Mouse (Mus musculus) testis, adult 2 months (tissue): ENCODE measurements around the gene Cnih3. TPM values are rescaled to one million over a fixed set of nuclear protein-coding genes. Genes with fewer than 3 reads are reported as not detected.

Experiments
- H3K27ac ChIP-seq: fragments of 200-500 bp; 2 replicates; pipeline ENCODE4 v1.5.1; 2012; ENCODE audit warnings: low read depth, low read length; ENCODE audit not compliant: control insufficient read depth, insufficient read depth
- H3K27me3 ChIP-seq: fragments of 200-500 bp; 2 replicates; pipeline ENCODE4 v1.6.1; 2012; ENCODE audit warnings: mild to moderate bottlenecking, low read length, moderate library complexity; ENCODE audit not compliant: control insufficient read depth, insufficient read depth
- H3K36me3 ChIP-seq: fragments of 200-500 bp; 2 replicates; pipeline ENCODE4 v1.6.1; 2012; ENCODE audit warnings: mild to moderate bottlenecking, low read length; ENCODE audit not compliant: control insufficient read depth, insufficient read depth
- H3K4me1 ChIP-seq: fragments of 200-500 bp; 2 replicates; pipeline ENCODE4 v1.6.1; 2012; ENCODE audit warnings: low read length; ENCODE audit not compliant: control insufficient read depth, insufficient read depth
- H3K4me3 ChIP-seq: fragments of 200-500 bp; 2 replicates; pipeline ENCODE4 v1.5.1; 2012; ENCODE audit warnings: low read depth, mild to moderate bottlenecking, low read length, moderate library complexity, mixed read lengths; ENCODE audit not compliant: control insufficient read depth
- CTCF ChIP-seq: fragments of 200-500 bp; IDR thresholded peaks from 2 replicates; pipeline ENCODE4 v1.5.1; 2012; ENCODE audit warnings: low read depth, mild to moderate bottlenecking, inconsistent platforms, low read length, moderate library complexity; ENCODE audit not compliant: control insufficient read depth, insufficient read depth, insufficient replicate concordance
- POLR2A ChIP-seq: fragments of 200-500 bp; IDR thresholded peaks from 2 replicates; pipeline ENCODE4 v1.6.1; 2012; ENCODE audit warnings: low read depth, mild to moderate bottlenecking, inconsistent platforms, low read length, moderate library complexity; ENCODE audit not compliant: control insufficient read depth
- polyA plus RNA-seq: library from polyadenylated mRNA; depleted of rRNA; stranded (reverse); fragments of >200 nt; gene quantifications from 2 replicates; pipeline ENCODE4 v1.2.3, GENCODE M21; 2012; rRNA removed

Gene Cnih3
- polyA plus RNA-seq = 0.13 and 0.27 TPM in 2 replicates

GRCm38 (mm10) chr1:181352367-181353199 is at the start of gene Cnih3:
Cnih3 (plus strand) TSS chr1:181352628.
- Histone ChIP-seq H3K27ac (no peak within 1 kb of the TSS), H3K27me3 (peaks cover 3% of the 10 kb centered on the region; the same call in 1 of the 2 replicates), H3K4me3 (peak within 1 kb of the TSS; percentile 49), H3K4me1 (peaks cover 16% of the 10 kb centered on the region), H3K36me3 (no peaks in the 10 kb centered on the region)
- TF ChIP-seq POLR2A (no peak), CTCF (no peak)

DNA sequence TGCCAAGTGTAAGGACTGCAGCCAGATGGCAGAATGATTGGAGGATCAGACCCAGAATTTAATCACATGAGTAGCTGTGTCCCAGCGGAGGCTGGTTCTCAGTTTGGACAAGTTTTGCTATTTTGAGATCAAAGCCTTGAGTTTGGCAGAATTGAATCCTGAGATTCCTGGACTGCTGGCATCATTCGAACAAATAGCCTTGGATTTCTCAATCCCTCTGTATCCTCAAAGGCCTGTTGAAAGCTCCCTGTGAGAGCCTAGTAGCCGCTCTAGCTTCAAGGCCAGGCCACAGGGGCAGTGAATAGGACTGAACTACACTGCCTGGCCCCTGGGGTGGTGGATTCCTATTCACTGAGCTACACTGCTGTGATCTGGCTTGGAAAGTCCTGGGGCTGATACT is 44.4 kb upstream of the Cnih3 start:
- Histone ChIP-seq H3K4me1 (no peaks in the 10 kb centered on the region), H3K27me3 (no peaks in the 10 kb centered on the region), H3K36me3 (no peaks in the 10 kb centered on the region), H3K4me3 (no peak overlapping the region), H3K27ac (no peak overlapping the region)
- no peak for TF ChIP-seq CTCF
- TF ChIP-seq POLR2A = no peak

DNA sequence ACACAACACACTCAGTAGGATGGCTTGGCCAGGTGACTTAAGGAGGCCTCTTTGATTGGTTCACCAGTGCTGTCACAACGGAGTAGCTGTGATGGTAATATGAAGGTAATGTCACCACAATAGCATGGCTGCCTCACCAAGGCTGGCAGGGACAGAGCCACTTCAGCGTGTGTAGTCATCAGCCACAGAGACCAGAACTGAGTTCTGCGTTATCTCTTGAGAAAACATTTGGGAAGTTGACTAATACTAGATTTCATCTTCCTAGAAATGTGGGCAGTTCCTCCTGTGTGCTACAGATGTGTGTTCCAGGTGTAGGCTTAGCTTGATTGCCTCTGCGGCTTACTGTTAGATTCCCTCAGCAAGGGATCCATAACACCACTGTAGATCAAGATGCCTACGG is 41.7 kb upstream of the Cnih3 start:
- no peaks in the 10 kb centered on the region for H3K36me3 ChIP-seq
- TF ChIP-seq POLR2A = no peak
- no peak for TF ChIP-seq CTCF

GRCm38 (mm10) chr1:181312115-181313045 is 40.0 kb upstream of the Cnih3 start:
- Histone ChIP-seq H3K4me1 (no peaks in the 10 kb centered on the region), H3K27ac (no peak overlapping the region), H3K27me3 (no peaks in the 10 kb centered on the region), H3K36me3 (no peaks in the 10 kb centered on the region), H3K4me3 (no peak overlapping the region)
- TF ChIP-seq POLR2A = no peak
- no peak for TF ChIP-seq CTCF

More for the DNA sequence above, 41.7 kb upstream of the Cnih3 start:
- no peak overlapping the region for H3K27ac ChIP-seq
- no peaks in the 10 kb centered on the region for H3K27me3 ChIP-seq
- H3K4me3 ChIP-seq = no peak overlapping the region
- H3K4me1 ChIP-seq = no peaks in the 10 kb centered on the region

DNA sequence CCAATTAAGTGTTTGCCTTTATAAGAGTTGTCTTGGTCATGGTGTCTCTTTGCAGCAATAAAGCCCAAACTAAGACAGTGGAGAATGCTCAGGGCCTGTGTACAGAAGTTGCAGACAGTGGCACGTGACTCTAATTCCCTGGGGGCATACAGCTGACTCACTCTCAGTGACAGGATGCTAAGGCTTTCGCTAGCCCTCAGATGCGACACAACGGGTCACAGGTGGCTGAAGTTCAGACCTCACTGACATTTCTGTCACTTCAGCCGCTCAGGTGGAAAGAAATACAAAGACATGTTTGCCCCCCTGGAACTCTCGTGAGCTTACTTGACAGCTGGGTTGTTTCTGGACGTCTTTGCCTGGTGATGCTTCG is 39.4 kb upstream of the Cnih3 start:
- Histone ChIP-seq H3K27me3 (no peaks in the 10 kb centered on the region), H3K4me1 (no peaks in the 10 kb centered on the region), H3K27ac (no peak overlapping the region), H3K4me3 (no peak overlapping the region), H3K36me3 (no peaks in the 10 kb centered on the region)
- TF ChIP-seq POLR2A = no peak
- no peak for TF ChIP-seq CTCF

GRCm38 (mm10) chr1:181314301-181314700 is 38.1 kb upstream of the Cnih3 start:
- H3K27ac ChIP-seq = no peak overlapping the region
- no peak for TF ChIP-seq CTCF
- TF ChIP-seq POLR2A = no peak
- no peak overlapping the region for H3K4me3 ChIP-seq
- H3K36me3 ChIP-seq = no peaks in the 10 kb centered on the region
- H3K27me3 ChIP-seq = no peaks in the 10 kb centered on the region
- H3K4me1 ChIP-seq = no peaks in the 10 kb centered on the region

GRCm38 (mm10) chr1:181315350-181315749 is 37.1 kb upstream of the Cnih3 start:
- Histone ChIP-seq H3K36me3 (no peaks in the 10 kb centered on the region), H3K27ac (no peak overlapping the region), H3K4me1 (no peaks in the 10 kb centered on the region), H3K4me3 (no peak overlapping the region), H3K27me3 (no peaks in the 10 kb centered on the region)
- no peak for TF ChIP-seq CTCF
- no peak for TF ChIP-seq POLR2A
